Mouse (Mus musculus) lung, postnatal 25 days (tissue): ENCODE results near the gene Vmn2r39.
"Not testable (repeated sequence)": the region's sequence is repeated elsewhere in the genome, so short reads cannot be mapped to it uniquely, and the experiment has no call there.

Experiments
- DNase-seq: peaks from one replicate; pipeline ENCODE4 v3.0.0; 2022; ENCODE audit warnings: low spot score

Vmn2r39 gene

GRCm38 (mm10) chr7:9030698-9031097 is at the start of gene Vmn2r39:
Vmn2r39 (minus strand) TSS chr7:9030798.
- DNase-seq: not testable (repeated sequence)

- not testable (repeated sequence) for DNase-seq
Measured at GRCm38 (mm10) chr7:9065353-9065752, 34.8 kb upstream of the Vmn2r39 start.
